Mouse (Mus musculus) frontal cortex, postnatal 10 days (tissue): ENCODE data around the gene Crlf3.

Experiments used
- DNase-seq, 2 experiments: peaks; one replicate each; pipeline ENCODE4 v3.0.0; 2022; ENCODE audit warnings: low spot score in 2 of 2, mixed read lengths in 1 of 2

Gene Crlf3

GRCm38 (mm10) chr11:80080826-80081728 is at the start of gene Crlf3:
TSS of gene Crlf3 (minus strand) at chr11:80080991.
- DNase-seq: peak; percentile 86 to 87

- DNase-seq: no peak
Measured at GRCm38 (mm10) chr11:80116411-80116810, 35.6 kb upstream of the Crlf3 start.

- DNase-seq: no peak
Measured at GRCm38 (mm10) chr11:80104407-80104806, 23.6 kb upstream of the Crlf3 start.

GRCm38 (mm10) chr11:80101298-80101697 is 20.5 kb upstream of the Crlf3 start:
- DNase-seq: no peak

- no peak for DNase-seq
Measured at GRCm38 (mm10) chr11:80098444-80099056, 17.8 kb upstream of the Crlf3 start.

GRCm38 (mm10) chr11:80090555-80091164 is 9.9 kb upstream of the Crlf3 start:
- DNase-seq: no peak

- DNase-seq: no peak
Measured at GRCm38 (mm10) chr11:80089817-80090214, 9.0 kb upstream of the Crlf3 start.

GRCm38 (mm10) chr11:80088917-80089816 is 8.4 kb upstream of the Crlf3 start, which contains the start of gene Atad5:
TSS of gene Atad5 (plus strand) at chr11:80089400.
- DNase-seq: peak; percentile 75 to 88

- peak; percentile 43 to 58 for DNase-seq
Measured at GRCm38 (mm10) chr11:80086844-80087243, 6.1 kb upstream of the Crlf3 start.

GRCm38 (mm10) chr11:80085356-80086055 is 4.7 kb upstream of the Crlf3 start:
- no peak for DNase-seq

- DNase-seq: no peak
Measured at GRCm38 (mm10) chr11:80081786-80082319, 1.1 kb upstream of the Crlf3 start.

GRCm38 (mm10) chr11:80080381-80080825 is 388 bp downstream of the Crlf3 start:
- no peak for DNase-seq

GRCm38 (mm10) chr11:80079751-80080150 is 1.0 kb downstream of the Crlf3 start:
- no peak for DNase-seq

- no peak for DNase-seq
Measured at GRCm38 (mm10) chr11:80078831-80079230, 2.0 kb downstream of the Crlf3 start.

- DNase-seq: no peak
Measured at GRCm38 (mm10) chr11:80077784-80078545, 2.8 kb downstream of the Crlf3 start.

GRCm38 (mm10) chr11:80075608-80076277 is 5.0 kb downstream of the Crlf3 start:
- DNase-seq: no peak

GRCm38 (mm10) chr11:80072365-80072764 is 8.4 kb downstream of the Crlf3 start:
- no peak for DNase-seq

GRCm38 (mm10) chr11:80071039-80071438 is 9.8 kb downstream of the Crlf3 start:
- no peak for DNase-seq

GRCm38 (mm10) chr11:80069815-80070214 is 11.0 kb downstream of the Crlf3 start:
- DNase-seq: no peak
